Mouse (Mus musculus) adrenal gland, adult 18-20 months (tissue): ENCODE data around the gene Clgn. TPM values are rescaled to one million over a fixed set of nuclear protein-coding genes. Genes with fewer than 3 reads are reported as not detected.
A peak's percentile ranks its signal among the peaks of the same experiment; 100 is the strongest.

Experiments
- DNase-seq, 2 experiments: peaks; one replicate each; pipeline ENCODE4 v3.0.0; 2021 to 2022; ENCODE audit warnings: low spot score in 2 of 2
- long read RNA-seq, 2 experiments: library from polyadenylated mRNA; stranded (forward); transcript quantifications; one replicate each; pipeline ENCODE4 v2.0.0; 2021
- total RNA-seq, 2 experiments: library from RNA; stranded (reverse); gene quantifications; 1 replicate in 1 of 2; 2 replicates in 1 of 2; pipeline ENCODE4 v1.2.3; 2021

The Clgn gene
- not detected for total RNA-seq
- long read RNA-seq, experiment 1 = 0 reads
- long read RNA-seq, experiment 2 = 0 reads

DNA sequence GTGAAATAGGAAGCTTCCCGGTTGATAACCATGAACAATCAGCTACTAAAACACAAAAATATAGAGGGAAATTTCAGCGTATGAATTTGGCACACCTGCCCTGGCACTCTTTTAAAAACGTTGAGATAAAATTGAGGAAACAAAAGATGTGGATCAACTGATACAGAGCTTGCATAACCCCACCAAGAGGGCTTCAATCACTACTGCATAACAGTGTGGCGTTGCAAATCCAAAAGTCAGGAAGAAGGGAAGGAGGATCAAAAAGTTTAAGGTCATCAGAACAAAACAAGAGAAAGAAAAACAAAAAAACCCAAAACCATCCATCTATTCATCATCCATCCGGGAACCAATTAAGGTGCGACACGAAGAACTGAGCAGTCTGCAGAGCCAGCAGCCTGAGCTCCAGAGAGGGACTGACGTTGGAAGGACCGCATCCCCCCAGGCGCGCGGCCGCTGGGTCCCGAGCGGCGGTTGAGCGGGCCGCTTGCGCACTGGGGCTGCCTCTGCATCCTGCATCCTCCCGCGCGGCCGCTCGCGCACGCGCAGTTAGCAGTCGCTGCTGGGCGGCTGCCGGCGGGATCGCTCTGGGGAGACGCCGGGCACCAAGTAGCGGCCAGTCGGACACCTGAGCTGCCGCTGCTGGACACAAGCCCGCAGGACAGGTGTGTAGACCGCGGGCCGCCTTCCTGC is at the start of gene Clgn:
Clgn (plus strand) TSS at position 552 of the 690 bp plus-strand sequence.
- peak; percentile 26 to 32 for DNase-seq

- DNase-seq = no peak
These were observed 47.6 kb upstream of the Clgn start for GRCm38 (mm10) chr8:83342076-83342475.

GRCm38 (mm10) chr8:83342693-83343092 is 47.0 kb upstream of the Clgn start:
- no peak for DNase-seq

DNA sequence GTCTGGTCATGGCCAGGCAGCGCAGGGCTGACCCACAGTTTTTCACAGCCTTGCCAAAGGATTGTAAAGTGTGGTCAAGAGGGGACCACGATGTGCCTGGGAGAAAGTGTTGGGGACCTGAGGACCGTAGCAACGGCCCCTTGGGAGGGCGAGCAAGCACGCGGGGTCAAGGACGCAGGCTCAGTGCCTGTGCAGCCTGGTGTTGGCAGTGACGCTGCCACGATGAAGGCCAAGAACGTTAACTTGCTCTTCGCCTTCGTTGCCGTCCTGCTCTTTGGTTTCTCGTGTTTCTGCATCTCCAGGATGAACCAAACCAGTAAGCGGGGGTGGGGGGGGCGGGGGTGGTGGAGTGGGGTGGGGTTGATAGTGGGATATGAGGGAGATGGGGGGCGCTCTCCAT is 41.4 kb upstream of the Clgn start, which contains the start of gene Mgat4d:
Mgat4d (plus strand) TSS at position 209 of the 400 bp plus-strand sequence.
- DNase-seq = no peak

DNA sequence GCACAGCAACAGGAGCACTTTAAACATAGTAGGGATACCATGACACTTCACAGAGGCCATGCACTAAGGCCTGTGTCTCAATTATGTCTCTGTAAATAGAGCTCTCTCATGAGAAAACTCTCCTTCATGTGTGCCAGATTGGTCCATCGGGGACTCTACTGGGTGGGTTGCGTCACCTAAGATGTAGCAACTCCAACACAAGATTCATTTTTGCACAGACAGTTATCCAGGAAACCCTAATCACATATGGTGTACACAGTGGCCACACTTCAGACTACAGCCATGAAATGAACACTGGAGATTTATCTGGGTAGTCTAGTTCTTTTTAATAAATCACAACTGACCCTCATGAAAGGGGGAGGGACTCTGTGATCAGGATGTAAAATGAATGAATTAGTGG is 38.4 kb upstream of the Clgn start:
- DNase-seq = no peak

DNA sequence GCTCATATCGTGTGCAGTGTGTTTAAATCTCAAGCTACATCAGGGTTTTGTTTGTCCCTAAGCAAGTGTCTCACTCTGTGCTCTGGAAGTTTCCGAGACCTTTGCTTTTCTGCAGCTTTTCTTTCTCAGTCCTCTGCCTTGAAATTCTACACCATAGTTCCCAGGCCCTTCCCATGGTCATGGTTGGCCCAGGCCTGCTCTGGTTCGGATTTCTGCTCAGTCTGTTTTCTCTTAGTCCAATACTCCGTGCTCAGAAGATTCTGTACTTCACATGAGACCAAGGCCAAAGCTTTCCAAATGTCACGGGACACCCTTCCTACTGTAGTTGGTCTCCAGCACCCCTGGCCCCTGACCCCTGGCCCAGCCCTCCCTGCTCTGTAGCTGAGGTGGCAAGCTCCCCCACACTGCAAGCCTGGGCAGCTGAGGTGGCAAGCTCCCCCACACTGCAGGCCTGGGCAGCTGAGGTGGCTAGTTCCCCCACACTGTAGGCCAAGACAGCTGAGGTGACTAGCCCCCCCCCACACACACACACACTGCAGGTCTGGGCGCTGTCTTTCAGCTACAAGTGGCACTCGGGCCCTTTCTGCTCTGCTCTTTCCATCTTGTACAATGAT is 26.4 kb upstream of the Clgn start:
- DNase-seq = no peak

DNA sequence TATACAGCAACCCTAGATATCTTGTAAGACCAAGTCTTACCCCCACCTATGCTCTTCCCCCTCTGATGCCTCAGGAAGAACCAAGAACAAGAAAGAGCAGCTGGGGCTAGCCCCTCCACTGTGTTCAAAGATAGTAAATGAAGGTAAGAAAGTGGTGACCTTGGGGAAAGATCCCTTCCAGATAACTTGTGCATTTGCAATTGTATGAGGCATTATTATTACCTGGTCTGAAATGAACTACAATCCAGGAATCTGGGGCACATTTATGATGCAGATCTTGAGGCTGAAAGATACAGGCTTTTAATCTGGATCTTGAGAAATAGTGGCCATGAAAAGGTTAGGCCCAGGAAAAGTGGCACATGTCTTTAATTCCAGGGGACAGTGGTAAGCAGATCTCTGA is 12.4 kb upstream of the Clgn start:
- no peak for DNase-seq

DNA sequence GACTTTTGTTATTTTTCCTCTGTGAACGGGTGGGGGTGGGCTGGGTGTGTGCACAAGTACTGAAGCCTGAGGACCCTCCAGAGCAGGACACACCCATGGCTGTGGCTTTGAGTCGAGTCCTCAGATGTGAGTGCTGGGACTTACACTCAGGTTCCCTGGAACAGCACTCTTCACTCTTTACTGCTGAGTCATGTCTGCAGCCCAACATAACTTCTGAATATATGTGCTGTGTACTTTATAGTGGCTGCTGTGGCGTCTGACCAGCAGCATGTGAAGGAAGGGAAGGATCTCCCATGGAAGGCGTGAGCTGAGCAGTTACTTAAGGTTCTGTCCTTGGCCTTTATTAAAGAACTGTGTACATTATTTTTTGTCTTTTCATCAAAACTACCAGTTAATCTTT is 9.5 kb upstream of the Clgn start:
- DNase-seq = no peak

- DNase-seq = no peak
These were observed 8.7 kb upstream of the Clgn start for GRCm38 (mm10) chr8:83381016-83381415.

DNA sequence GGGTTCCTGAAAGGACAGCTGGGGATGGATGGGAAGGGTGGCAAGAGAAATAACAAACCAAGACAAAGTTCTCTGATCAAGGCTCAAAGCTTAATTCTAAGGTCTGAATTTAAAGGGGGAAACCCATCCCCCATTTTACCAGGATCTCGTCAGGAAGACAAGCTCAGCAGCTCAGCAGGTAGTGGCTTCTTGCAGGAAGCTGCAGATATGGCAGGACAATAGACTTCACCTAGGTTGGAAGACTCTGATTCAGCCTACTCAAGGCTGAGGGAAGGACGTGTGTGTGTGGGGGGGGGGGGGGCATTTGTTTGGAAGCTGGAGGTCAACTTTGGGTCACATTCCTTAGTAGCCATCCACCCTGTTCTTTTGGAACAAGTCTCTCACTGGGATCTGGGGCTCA is 6.8 kb upstream of the Clgn start:
- DNase-seq = no peak

- DNase-seq = no peak
These were observed 487 bp downstream of the Clgn start for GRCm38 (mm10) chr8:83390006-83390701.

GRCm38 (mm10) chr8:83392521-83392920 is 2.9 kb downstream of the Clgn start:
- no peak for DNase-seq

DNA sequence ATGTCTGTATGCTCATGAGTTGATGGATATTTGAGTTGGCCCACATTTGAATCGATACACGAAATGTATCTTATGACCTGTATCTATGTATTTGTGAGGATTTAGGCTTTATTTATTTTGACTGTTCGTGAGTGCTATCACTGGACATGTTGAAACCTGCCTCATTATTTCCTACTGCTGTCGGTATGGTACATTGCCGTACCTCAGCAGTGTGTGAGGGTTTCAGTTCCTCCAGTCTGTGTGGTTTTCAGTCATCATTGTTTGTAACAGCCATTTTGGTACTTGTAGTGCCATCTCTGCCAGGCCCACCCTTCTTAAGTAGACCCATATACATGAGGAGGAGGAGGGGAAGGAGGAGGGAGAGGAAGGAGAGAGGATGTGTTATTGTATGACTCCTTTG is 4.7 kb downstream of the Clgn start:
- DNase-seq = no peak

GRCm38 (mm10) chr8:83396680-83397079 is 7.0 kb downstream of the Clgn start:
- DNase-seq = no peak

DNA sequence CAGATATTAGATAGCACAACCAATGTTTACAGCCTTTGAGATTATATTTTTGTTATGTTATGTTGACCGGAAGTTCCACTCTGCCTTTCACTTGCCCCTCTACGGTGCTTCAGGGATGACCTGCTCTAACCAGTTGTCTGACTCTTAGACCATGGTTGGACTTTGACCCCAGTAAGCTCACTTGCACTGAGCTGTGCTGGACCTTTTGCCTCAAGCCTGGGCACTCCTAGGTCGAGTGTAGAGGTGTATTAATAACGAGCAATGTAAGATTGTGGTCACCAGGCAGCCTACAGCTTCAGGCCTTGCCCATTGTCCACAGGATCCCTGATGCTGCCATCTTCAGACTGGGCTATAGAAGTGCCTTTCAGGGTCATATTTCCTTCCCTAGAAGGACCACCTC is 8.1 kb downstream of the Clgn start:
- no peak for DNase-seq

GRCm38 (mm10) chr8:83405548-83405947 is 15.9 kb downstream of the Clgn start:
- DNase-seq = no peak

GRCm38 (mm10) chr8:83406836-83407235 is 17.2 kb downstream of the Clgn start:
- DNase-seq = no peak

DNA sequence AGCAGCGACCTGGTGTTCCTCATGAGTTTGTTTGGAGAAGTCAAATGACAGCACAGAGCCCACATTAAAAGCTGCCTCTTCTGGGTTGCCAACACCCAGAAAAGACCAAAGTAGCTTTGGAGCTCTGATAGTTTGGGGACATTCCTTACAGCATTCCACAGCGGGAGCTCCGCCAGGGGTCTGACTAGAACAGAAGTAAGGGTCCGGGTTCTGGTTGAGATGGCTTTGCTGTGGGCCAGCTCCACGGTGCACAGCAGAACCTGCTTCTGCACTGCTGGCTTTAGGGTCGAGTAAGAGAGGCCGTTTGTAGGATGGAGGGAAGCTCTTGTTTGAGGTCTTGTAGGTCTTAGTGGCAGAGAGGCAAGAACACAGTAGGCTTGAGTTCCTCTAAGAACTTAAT is 18.8 kb downstream of the Clgn start:
- DNase-seq = no peak

DNA sequence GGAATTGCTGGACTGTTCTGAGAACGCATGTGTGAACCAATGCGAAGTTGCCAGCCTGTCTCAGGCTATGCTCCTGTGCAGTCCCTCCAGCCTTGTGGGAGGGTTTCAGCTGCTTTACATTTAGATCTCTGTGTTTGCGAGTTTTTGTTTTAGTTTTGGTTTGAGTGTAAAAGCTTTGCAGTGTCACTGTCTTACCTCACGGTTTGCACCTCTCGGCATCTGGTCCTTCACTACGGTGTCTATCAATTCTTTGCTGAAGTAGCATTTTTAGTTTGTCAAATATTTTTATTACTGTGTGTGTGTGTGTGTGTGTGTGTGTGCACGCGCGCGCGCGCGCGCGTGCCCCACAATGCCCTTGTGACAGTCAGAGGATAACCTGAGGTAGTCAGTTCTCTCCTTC is 27.2 kb downstream of the Clgn start:
- no peak for DNase-seq

GRCm38 (mm10) chr8:83417970-83418369 is 28.3 kb downstream of the Clgn start:
- no peak for DNase-seq

DNA sequence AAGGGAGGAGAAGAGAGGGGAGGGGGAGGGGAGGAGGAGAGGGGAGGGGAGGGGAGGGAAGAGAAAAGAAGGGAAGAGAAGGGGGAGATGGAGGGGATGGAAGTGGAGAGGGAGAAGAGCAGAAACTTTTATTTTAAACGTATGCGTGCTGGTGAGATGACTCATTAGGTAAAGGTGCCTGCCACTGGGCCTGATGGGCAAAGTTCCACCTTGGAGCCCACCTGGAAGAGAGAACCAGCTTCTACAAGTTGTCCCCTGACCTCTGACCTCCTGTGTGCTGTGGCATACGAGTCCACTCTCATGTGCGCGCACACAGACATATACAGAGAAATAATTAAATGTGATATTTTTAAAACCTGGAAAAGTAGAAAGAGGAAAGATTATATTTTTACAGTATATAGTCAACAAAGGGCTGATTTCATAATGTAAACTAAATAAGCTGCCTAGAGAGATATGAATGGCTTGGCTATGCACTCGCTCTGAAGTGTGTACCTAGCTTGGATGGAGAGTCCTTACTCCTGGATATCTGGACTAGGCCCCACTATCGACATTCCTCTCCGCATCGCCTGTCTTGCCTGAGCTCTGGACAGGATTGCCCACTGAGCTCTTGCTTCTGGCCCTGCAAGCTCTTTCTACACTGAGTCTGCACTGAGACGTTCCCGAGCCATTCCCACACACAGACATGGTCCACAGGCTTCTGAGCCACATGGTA is 29.3 kb downstream of the Clgn start:
- no peak for DNase-seq

DNA sequence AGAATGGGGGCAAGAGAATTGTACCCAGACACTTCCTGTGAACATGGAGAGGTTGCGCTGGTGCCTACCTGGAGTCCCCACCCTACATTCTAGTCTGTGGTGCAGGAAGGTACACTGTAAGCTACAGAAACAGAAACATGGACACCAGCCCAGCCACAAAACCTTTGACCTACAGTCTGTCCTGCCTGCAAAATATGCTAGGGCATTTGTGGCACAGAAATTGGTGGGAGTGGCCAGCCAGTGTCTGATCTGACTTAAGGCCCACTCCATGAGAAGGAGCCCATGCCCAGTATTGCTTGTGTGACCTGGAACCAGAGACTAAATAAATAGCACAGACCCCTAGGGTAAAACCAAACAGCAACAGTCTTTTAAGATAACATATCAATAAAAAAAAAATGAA is 31.7 kb downstream of the Clgn start:
- no peak for DNase-seq
